Mouse (Mus musculus): Measurements from ENCODE around the gene Rras2. TPM values are rescaled to one million over a fixed set of nuclear protein-coding genes. Genes with fewer than 3 reads are reported as not detected.

Rras2 gene
- polyA plus RNA-seq, 1 experiment from 2014 or later = 56.8 TPM

DNA sequence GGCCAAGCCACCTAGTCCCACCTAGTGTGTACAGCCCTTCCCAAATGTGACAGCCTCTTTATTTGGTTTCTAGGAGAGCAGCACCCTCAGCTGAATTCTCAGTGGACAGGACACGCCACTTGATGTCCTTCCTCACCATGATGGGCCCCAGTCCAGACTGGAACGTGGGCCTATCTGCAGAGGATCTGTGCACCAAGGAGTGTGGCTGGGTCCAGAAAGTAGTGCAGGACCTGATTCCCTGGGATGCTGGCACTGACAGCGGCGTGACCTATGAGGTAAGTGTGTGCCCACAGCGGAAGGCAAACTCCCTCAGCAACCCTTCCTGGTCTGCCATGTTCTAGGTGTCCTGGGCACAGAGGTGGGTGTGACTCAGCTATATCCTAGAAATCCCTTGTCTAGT, 88.8 kb downstream of the Rras2 start:
- no peak for DNase-seq (ENCODE audit: low spot score)

DNA sequence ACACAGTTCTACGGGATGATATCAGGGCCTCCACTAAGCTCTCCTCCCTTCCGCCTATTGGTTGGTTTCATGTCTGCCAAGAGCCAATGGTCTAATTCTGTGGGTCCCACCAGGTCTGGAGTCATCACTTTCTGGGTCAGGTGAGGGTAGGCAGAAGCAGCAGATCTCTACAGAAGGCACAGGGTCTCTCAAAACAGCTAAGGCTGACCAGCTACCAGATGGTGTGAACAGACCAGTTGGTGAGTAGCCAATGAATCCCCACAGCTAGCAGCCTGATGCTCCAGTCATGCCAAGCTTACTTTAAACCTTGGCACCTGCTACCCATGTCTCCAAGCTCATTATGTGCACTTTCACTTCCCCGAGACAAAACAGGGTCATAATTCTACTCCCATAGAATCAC, 90.2 kb downstream of the Rras2 start:
- no peak for DNase-seq (ENCODE audit: low spot score)

DNA sequence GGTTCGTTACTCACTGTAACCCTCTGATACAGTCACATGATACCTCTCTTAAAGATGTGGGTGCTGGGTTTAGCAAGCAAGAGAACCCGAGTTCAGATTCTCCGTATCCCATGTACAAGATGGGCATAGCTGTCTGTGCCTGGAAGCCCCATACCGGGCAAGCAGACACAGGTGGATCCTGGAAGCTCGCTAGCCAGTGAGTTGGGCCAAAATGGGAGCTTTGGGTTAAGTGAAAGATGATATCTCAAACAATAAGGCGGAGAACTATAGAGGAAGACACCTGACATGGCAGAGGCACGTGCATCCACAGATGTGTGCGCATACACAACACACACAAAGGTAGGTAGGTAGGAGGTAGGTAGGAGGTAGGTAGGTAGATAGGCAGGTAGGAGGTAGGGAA, 90.7 kb downstream of the Rras2 start:
- DNase-seq (ENCODE audit: low spot score) = no peak

DNA sequence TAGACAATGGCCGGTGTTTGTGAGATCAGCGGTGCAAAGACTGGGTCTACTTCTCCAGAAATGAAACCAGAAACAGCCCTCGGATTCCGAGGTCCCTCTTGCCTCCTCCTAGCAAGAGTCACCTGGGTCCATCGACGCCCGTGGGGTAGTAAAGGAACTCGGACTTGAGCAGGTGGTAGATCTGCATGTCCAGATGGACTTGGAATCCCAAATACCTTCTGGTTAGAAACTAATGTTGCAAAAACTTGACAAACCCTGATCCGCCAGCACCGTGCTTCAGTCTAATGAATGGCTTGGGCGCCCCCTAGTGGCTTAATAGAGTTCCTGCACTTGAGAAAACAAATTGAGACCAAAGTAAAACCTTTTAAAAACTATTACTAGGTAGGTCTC, 96.9 kb downstream of the Rras2 start:
- DNase-seq (ENCODE audit: low spot score) = peak; percentile 79

DNA sequence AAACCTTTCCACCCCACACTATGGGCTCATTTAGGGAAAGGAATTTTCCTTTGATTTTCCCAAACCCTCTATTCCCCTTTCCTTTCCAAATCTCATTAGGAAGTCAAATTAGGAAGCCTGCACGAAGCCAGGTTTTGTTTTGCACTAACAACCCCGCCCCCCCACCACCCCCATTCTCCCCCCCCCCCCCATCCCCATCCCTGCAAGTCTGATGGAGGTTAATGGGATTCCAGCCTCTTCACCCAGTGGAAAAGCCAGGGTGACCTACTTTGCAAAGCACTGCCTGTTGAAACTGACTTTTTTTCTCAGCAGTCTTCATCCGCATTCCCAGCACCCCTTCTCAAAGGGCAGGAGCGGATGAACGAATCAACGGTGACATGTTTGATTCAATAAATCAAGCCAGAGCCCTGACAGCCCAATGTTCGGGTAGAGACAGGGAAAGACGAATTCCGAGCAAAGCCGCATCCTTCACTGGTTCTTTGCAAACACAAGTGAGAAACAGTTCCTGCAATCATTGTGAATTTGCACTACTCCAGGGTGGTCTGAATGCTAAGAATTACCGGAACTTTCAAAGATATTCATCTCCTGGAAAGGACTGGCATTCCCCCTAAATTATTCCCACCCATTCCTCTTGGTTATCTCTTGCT, 97.4 kb downstream of the Rras2 start:
- DNase-seq (ENCODE audit: low spot score) = no peak

DNA sequence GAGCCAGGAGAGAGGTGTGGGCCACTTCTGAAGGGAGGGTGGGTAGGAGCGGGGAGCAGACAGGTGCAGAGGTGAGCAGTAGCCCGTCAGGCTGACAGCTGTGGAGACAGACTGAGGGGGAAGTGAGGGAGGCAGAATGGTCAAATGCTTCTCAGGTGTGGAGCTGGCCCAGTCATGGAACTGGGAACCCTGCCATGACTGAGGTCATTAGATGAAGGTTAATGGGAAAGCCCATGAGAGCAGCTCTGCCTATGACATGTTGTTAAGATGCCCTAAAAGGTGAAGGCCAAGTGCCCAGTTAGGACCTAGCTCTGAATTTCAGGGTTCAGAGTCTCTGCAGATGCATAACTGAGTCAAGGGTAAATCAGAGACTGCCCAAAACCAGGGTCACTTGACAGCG, 98.7 kb downstream of the Rras2 start:
- no peak for DNase-seq (ENCODE audit: low spot score)

DNA sequence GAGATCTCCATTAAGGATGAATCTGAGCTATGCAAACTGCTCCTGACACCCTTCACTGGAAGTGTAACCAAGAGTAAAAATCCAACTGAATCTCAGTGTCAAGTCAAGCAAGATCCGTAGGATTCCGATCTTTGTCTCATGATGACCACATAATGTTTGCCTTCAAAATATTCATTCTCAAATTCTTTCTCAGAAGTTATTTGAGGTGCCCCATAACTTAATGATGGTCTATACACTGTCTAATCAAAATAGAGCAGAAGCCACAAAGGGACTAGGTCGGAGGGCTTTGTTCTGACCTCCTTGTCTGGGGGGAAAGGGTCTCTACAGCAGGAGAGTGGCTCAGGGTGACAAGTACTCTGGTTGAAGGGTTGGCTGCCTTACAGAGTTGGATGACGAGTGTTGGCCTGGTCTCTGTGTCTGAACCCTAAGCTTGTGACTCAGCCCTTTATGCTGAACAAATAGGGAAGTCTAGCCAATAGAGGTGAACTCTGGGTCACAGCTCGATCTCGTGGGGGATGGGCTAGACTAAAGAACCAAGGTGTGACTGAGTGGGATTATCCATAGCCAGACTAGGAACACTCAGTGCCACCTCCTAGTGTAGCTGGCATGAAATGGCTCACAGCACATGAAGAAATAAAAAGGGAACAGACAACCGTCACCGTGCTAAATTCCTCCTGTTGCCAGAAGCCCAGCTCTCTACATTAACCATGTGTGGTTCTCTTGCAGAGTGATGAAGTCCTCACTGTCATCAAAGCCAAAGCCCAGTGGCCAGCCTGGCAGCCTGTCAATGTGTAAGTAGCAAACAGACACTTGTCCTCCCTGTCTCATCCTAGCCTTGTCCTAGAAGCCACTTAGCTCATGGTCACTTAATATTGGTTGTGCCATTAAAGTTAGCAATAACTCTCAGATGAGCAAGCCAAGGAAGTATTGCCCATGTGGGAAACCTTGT, 101.3 kb downstream of the Rras2 start:
- DNase-seq (ENCODE audit: low spot score) = no peak

DNA sequence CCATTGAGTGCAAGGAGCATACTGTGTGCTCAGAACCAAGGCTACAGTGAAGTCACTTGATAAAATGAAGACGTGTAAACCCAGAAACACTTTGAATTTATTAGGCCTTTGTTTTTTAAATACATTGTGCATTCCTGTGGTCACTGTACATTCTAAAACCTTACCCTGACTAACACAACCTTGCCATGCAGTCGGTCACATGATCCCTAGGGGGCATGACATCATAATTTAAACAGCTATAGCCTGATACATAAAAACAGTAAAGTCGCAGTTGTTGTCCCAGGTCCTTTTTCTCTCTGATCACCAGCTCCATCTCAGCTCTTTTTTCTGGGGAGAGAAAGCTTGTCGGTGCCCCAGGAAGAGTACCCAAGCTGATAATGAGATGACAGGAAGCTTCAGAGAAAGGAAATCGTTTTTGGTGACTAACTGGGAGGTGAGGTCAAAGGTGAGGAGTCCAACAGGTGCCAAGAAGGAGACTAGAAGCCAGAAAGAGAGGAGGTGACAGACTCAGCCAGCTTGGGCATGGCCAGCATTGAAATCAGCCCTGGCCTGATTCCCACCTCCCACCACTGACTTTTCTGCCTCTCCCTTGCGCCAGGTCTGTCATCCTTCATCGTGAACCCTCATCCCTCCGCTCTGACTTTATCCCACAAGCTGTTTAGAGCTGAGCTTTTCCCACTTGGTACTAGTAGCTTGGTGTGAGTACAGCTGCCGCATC, 105.7 kb downstream of the Rras2 start:
- no peak for DNase-seq (ENCODE audit: low spot score)

DNA sequence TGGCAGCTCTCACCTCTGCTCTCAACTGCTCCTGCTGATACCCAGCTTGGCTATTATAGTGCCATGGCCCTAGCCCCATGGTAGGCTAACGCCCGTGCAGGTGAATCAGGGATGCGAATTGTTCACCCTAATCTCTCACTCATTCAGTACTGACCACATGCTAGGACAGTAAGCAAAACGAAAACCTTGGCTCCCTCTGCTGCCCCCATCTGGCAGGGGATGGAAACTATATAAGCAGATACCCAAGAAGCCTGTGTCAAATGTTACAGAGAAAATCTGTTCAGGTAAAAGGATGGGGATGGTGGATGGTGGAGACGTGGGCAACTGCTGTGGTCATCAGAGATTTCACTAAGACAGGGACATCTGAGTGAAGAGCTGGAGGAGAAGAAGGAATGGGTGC, 110.0 kb downstream of the Rras2 start:
- peak; percentile 16 for DNase-seq (ENCODE audit: low spot score)

DNA sequence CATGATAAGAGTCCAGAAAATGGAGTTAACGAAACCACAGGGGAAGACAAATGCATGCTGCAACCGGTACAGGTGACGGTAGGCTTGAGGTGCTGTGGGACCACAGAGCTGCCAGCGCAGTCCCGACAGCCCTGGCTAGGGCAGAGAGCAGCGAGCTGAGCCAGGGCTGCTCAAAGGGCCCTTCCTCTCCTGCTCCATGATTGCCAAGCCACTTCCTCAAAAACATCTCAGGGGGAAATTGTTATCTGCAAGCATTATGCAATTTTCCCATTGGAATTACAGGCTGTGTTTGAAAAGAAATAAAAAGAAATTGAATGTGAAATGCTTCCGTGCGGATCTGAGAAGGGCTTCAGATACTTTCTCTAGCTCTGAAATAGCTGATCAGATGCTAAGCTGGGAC, 111.1 kb downstream of the Rras2 start:
- DNase-seq (ENCODE audit: low spot score) = no peak

DNA sequence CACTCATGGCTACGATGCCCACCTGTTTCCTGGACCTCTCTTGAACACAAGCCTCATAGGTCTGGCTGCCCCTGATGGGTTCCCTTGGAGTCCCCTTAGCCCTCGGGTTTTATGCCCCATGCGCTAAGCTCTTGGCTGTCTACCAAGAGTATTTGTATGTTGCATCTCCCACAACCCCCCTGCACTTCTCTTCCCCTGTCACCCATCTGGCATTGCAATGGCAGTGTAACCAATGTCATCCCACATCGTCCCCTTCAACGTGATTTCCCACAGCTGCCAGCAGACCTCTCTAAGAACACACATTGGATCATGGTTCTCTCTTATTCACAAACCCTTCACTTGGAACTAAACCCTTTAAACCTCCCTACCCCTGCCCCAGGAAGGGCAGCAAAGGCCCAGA, 112.1 kb downstream of the Rras2 start:
- no peak for DNase-seq (ENCODE audit: low spot score)

DNA sequence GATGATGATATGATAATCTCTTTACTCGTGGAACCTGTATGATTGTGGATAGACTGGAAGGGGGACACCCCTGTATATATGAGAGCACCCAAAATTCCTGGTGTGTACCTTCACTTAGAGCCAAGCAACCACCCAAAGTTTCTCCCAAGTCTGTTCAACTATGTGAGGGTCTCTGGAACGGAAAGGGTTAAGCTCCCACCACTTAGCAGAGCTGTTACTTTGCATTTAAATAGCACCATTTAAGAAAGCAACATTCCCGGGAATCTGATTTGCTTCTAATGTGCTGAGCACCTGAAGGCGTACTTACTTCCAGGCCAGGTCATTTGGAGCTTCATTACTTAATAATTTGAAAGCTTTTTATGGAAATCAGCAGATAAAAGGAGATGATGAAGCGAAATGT, 113.4 kb downstream of the Rras2 start:
- DNase-seq (ENCODE audit: low spot score) = no peak

DNA sequence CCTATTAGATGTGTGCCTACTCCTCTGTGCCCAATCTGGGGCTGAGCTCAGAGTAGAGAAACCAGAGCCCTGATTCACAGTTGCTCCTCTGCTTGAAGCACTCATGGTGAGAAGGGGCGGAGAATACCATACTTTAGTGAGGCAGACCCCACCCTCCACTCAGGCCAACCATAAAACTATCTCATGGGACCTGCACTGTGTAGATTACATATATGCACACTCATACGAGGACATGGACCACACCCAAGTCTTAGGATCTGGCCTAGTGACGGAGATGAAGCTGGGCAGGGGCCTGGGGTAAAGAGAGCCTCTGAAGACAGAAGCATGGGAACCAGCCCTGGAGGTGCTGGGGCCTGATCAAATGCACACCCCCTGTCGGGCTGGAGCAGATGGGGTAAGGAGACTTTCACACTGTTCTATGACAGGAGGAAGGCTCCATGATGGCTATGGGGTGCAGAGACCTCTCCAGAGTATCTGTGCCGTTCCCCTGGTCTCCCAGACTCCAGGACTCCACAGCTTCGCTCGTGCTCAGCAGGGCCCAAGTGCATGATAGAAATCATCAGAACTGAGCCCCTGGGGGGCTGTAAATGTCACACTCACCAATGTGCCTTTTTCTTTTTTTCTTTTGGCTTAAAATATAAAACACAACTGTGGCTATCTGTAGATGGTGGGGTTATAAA, 119.8 kb downstream of the Rras2 start:
- no peak for DNase-seq (ENCODE audit: low spot score)

Other genes starting within 250 kb of the Rras2 start
- gene Copb1, start 136.9 kb upstream of the Rras2 start, polyA plus RNA-seq (2015; fragmentation: Nextera tagmentation; extraction: Ambion mirVana) = 93.8 and 98.9 TPM in 2 replicates
- gene Psma1, start 158.3 kb upstream of the Rras2 start, polyA plus RNA-seq (2015; fragmentation: Nextera tagmentation; extraction: Ambion mirVana) = 459 and 475 TPM in 2 replicates